Mouse (Mus musculus): ENCODE measurements around the gene Prkrip1. TPM values are rescaled to one million over a fixed set of nuclear protein-coding genes. Genes with fewer than 3 reads are reported as not detected.

The Prkrip1 gene
- total and polyA plus RNA-seq, 3 experiments: 55.1 to 84.1 TPM; not detected in 1

- peaks cover 20 to 40% of the 10 kb centered on the region in 2 experiments for H3K4me1 ChIP-seq (ENCODE audit: control insufficient read depth in 1 of 2, insufficient read depth in 2 of 2, low read length in 2 of 2)
- no peaks in the 10 kb centered on the region for H3K79me2 ChIP-seq (ENCODE audit: control insufficient read depth, insufficient read depth, low read length, poor library complexity)
- no peaks in the 10 kb centered on the region for H3K9me3 ChIP-seq (replicated peaks; ENCODE audit: insufficient read depth, low read length)
- H3K9ac ChIP-seq (ENCODE audit: control insufficient read depth, low read depth, low read length, poor library complexity, severe bottlenecking): no peak overlapping the region
- TF ChIP-seq CHD2 (IDR thresholded peaks at IDR 0.05; ENCODE audit: low read length): no peak
- TF ChIP-seq TAL1 (IDR thresholded peaks at IDR 0.05; ENCODE audit: low read length): no peak
- no peak for TF ChIP-seq USF1 (IDR thresholded peaks at IDR 0.05; ENCODE audit: low read depth, low read length)
- TF ChIP-seq ZMIZ1 (IDR thresholded peaks at IDR 0.05; ENCODE audit: low read depth, low read length): no peak
- no peak for TF ChIP-seq POLR2AphosphoS5 (IDR thresholded peaks at IDR 0.05; ENCODE audit: borderline replicate concordance, low read depth, low read length)
- TF ChIP-seq UBTF (IDR thresholded peaks at IDR 0.05; ENCODE audit: borderline replicate concordance, insufficient read depth, low read depth, low read length): no peak
- TF ChIP-seq MYB (IDR thresholded peaks at IDR 0.05; ENCODE audit: low read depth, low read length): no peak
- TF ChIP-seq MXI1 (IDR thresholded peaks at IDR 0.05; ENCODE audit: low read depth, low read length): no peak
- H3K4me3 ChIP-seq (ENCODE audit: control insufficient read depth in 1 of 2, insufficient read depth in 1 of 2, low read depth in 2 of 2, low read length in 2 of 2): no peak overlapping the region
- no peaks in the 10 kb centered on the region for H3K27me3 ChIP-seq (ENCODE audit: control insufficient read depth in 1 of 2, insufficient read depth in 2 of 2, low read length in 2 of 2)
- H3K27ac ChIP-seq (ENCODE audit: control insufficient read depth, low read depth, low read length): no peak overlapping the region
- peaks cover 0 to 22% of the 10 kb centered on the region in 2 experiments; a peak in 3 of 4 replicates for H3K36me3 ChIP-seq (ENCODE audit: control insufficient read depth in 1 of 2, insufficient read depth in 2 of 2, low read length in 2 of 2)
- no peak for DNase-seq (ENCODE audit: low read depth, low spot score)
Measured at GRCm38 (mm10) chr5:136146936-136147335, 51.8 kb downstream of the Prkrip1 start.

GRCm38 (mm10) chr5:136144606-136145430 lies 53.9 kb downstream of the Prkrip1 start:
- Histone ChIP-seq H3K79me2 (ENCODE audit: control insufficient read depth, insufficient read depth, low read length, poor library complexity) (no peaks in the 10 kb centered on the region), H3K9me3 (replicated peaks; ENCODE audit: insufficient read depth, low read length) (no peaks in the 10 kb centered on the region), H3K4me3 (ENCODE audit: control insufficient read depth in 1 of 2, insufficient read depth in 1 of 2, low read depth in 2 of 2, low read length in 2 of 2) (no peak overlapping the region), H3K9ac (ENCODE audit: control insufficient read depth, low read depth, low read length, poor library complexity, severe bottlenecking) (peak overlapping the region; percentile 37), H3K27me3 (ENCODE audit: control insufficient read depth in 1 of 2, insufficient read depth in 2 of 2, low read length in 2 of 2) (no peaks in the 10 kb centered on the region), H3K27ac (ENCODE audit: control insufficient read depth, low read depth, low read length) (peak overlapping the region; percentile 40), H3K4me1 (ENCODE audit: control insufficient read depth in 1 of 2, insufficient read depth in 2 of 2, low read length in 2 of 2) (peaks cover 20 to 39% of the 10 kb centered on the region in 2 experiments), H3K36me3 (ENCODE audit: control insufficient read depth in 1 of 2, insufficient read depth in 2 of 2, low read length in 2 of 2) (peaks cover 2 to 21% of the 10 kb centered on the region in 2 experiments; a peak in 3 of 4 replicates)
- peak; percentile 64 for DNase-seq (ENCODE audit: low read depth, low spot score)
- TF ChIP-seq TCF12 (IDR thresholded peaks at IDR 0.05; ENCODE audit: low read depth, low read length) (peak; percentile 77), EP300 (IDR thresholded peaks at IDR 0.05; ENCODE audit: low read depth in 1 of 2, low read length in 2 of 2) (peak in 1 of 2 experiments; percentile 73; a peak in 2 of 4 replicates), RCOR1 (IDR thresholded peaks at IDR 0.05; ENCODE audit: low read depth, low read length) (peak; percentile 44; the same call in 1 of the 2 replicates), MYB (IDR thresholded peaks at IDR 0.05; ENCODE audit: low read depth, low read length) (no peak), ETS1 (IDR thresholded peaks at IDR 0.05; ENCODE audit: low read depth, low read length) (peak; percentile 65), GABPA (IDR thresholded peaks at IDR 0.05; ENCODE audit: low read depth, low read length) (no peak), CHD2 (IDR thresholded peaks at IDR 0.05; ENCODE audit: low read length) (no peak), TAL1 (IDR thresholded peaks at IDR 0.05; ENCODE audit: low read length) (peak; percentile 72)

All from MEL (cell line).